Mouse (Mus musculus) kidney, adult 11 months (tissue): ENCODE results near the gene Yipf4.
"Not testable (repeated sequence)": the region's sequence is repeated elsewhere in the genome, so short reads cannot be mapped to it uniquely, and the experiment has no call there.

Experiments used
- DNase-seq: peaks from one replicate; pipeline ENCODE4 v3.0.0; 2022

The Yipf4 gene

GRCm38 (mm10) chr17:74489024-74489900 is at the start of gene Yipf4:
TSS of gene Yipf4 (plus strand) at chr17:74489493.
- DNase-seq, result peak; percentile 98

DNA sequence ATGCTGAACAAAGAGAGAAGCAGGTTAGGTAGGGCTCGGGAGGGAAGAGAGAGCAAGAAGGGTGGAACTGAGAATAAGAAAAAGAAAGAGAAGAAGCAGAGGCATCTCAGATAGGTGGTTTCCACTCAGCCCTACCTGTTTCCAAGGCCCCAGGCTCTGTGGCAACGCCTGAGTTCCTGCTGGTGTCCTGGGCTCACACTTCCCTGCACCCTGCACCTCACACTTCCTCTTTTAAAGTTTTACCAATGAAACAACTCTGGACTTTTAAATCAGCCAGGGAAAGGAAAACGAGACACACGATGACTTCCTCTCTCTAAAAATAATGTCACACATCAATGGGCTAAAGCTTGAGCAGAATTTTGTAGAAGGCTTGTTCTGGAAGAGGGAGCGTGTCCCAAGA is 48.8 kb upstream of the Yipf4 start:
- no peak for DNase-seq

- DNase-seq, result no peak
Measured at GRCm38 (mm10) chr17:74449776-74450175, 39.5 kb upstream of the Yipf4 start.

- DNase-seq, result no peak
Measured at GRCm38 (mm10) chr17:74453928-74454327, 35.4 kb upstream of the Yipf4 start.

DNA sequence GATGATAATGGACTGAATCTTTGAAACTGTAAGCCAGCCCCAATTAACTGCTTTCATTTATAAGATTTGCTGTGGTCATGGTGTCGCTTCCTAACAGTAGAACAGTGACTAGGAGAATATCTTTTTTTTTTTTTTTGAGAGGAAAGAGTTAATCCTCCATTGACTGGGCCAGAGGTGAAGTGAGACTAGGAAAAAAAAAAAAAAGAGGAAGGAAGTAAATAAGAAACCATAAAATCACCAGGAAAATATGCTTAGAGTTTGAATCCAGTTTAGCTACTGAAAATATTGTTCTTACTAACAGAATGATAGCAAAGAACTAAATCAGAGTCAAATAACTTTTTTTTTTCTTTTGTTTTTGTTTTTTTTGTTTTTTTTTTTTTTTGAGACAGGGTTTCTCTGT is 34.6 kb upstream of the Yipf4 start:
- DNase-seq, result no peak

GRCm38 (mm10) chr17:74455426-74455825 is 33.9 kb upstream of the Yipf4 start:
- DNase-seq, result no peak

- DNase-seq, result no peak
Measured at GRCm38 (mm10) chr17:74456825-74457224, 32.5 kb upstream of the Yipf4 start.

GRCm38 (mm10) chr17:74457972-74458677 is 31.2 kb upstream of the Yipf4 start:
- DNase-seq, result no peak

GRCm38 (mm10) chr17:74458711-74459408 is 30.4 kb upstream of the Yipf4 start, which contains the start of gene Nlrc4:
TSS of gene Nlrc4 (minus strand) at chr17:74459142.
- no peak for DNase-seq

DNA sequence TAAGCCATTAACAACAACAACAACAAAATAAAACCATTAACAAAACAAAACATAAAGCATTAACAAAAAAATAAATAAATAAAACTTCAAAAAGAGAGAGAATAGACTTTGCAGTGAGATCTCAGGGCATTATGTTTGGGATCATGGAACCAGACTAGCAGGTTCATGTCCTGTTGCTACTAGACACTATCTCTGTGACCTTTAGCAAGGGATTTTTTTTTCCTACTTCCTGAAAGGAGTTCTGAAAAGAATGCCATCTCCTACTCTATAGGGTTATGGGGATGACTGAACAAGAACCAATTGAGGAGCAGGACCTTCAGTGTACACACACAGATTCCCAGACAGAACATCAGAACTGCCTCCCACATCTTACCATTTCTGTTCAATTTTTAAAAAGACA is 25.8 kb upstream of the Yipf4 start:
- DNase-seq, result no peak

GRCm38 (mm10) chr17:74467981-74468380 is 21.3 kb upstream of the Yipf4 start:
- DNase-seq, result not testable (repeated sequence)

DNA sequence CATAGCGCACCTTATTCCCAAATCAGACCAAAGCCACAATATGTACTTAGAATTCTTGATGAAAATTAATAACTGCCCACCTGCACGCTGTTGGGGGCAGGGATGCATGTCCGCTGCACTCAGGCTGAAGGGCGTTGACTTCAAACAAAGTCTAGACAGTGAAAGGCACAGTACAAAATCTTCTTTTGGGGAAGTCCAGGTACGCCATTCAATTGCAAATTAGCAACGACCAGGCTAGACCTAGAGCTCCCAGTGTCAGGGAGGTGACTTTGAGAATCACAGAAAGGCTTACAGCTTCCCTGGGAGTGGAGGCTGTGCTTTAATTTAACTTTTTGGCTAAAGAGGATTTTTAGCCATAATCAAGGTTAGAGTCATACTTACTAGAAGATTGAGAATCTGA is 19.2 kb upstream of the Yipf4 start:
- DNase-seq, result not testable (repeated sequence)

- DNase-seq, result no peak
Measured at GRCm38 (mm10) chr17:74480361-74481069, 8.8 kb upstream of the Yipf4 start.

GRCm38 (mm10) chr17:74489901-74490220 is 568 bp downstream of the Yipf4 start:
- no peak for DNase-seq

- DNase-seq, result no peak
Measured at GRCm38 (mm10) chr17:74491565-74491964, 2.3 kb downstream of the Yipf4 start.

- no peak for DNase-seq
Measured at GRCm38 (mm10) chr17:74500204-74500603, 10.9 kb downstream of the Yipf4 start.

DNA sequence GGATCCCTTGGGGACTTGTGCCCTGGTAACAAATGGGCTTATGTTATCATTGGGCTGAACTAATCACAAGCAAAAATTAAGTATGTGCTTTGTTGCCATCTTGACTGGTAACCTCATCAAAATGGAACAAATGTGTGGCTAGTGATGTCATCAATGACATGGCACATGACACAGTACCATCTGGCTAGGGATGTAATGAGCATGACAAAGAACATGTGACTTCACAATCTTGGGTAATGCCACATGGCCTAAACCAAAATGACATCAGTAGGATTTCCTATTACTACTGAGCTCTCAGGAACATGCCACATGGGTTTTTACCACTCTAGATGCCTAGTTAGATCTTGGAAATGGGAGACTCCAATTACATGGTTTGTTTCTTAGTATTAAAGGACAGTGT is 11.8 kb downstream of the Yipf4 start:
- no peak for DNase-seq

DNA sequence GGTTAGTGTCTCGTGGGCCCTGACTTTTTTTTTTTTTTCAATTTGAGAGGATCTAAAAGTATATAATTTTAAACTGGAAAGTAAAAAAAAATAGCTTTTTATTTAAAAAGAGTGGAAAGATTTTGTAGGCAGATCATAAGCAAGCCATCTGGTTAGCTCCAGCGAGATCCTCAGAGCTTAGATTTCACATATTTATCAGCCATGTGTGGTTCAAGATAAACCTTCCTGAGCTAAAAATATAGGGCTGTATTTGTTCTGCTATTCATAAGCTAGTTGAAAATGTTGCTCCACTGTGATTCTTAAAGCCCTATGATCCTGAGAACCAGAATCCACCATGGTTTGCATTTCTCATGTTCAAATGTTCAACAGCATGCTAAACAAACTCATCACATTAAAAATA is 18.6 kb downstream of the Yipf4 start:
- DNase-seq, result no peak

DNA sequence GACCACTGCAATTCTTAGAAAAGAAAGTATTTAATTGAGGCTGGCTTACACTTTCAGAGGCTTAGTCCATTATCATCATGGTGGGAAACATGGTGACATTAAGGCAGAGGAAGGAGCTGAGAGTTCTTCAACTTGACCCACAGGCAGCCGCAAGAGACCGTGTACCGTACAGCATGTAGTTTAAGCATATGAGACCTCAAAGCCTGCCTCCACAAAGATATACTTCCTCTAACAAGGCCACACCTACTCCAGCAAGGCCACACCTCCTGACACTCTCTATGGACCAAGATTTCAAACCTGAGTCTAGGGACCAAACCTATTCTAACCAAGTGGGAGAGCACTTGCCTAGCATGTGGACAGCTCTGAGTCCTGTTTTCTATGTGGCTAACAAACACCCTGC is 19.3 kb downstream of the Yipf4 start:
- DNase-seq, result no peak

DNA sequence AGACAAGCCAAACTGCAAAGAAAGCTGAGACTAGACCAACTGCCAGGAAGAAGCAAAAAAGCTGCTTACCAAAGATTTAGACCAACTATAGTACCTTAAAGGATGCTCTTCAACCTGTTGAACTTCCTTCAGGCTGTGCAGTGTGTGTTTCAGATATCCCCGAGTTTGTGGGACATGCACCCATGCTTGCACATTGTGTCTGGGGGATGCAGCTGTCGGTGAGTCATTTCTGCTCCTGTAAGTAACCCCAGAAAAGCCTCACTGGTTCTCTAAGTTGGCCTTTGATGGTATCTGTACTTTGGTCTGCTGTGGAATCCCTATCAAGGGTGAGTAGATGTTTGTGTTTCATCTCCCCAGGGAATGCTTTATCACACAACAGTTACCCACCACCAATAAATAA is 23.0 kb downstream of the Yipf4 start:
- no peak for DNase-seq

DNA sequence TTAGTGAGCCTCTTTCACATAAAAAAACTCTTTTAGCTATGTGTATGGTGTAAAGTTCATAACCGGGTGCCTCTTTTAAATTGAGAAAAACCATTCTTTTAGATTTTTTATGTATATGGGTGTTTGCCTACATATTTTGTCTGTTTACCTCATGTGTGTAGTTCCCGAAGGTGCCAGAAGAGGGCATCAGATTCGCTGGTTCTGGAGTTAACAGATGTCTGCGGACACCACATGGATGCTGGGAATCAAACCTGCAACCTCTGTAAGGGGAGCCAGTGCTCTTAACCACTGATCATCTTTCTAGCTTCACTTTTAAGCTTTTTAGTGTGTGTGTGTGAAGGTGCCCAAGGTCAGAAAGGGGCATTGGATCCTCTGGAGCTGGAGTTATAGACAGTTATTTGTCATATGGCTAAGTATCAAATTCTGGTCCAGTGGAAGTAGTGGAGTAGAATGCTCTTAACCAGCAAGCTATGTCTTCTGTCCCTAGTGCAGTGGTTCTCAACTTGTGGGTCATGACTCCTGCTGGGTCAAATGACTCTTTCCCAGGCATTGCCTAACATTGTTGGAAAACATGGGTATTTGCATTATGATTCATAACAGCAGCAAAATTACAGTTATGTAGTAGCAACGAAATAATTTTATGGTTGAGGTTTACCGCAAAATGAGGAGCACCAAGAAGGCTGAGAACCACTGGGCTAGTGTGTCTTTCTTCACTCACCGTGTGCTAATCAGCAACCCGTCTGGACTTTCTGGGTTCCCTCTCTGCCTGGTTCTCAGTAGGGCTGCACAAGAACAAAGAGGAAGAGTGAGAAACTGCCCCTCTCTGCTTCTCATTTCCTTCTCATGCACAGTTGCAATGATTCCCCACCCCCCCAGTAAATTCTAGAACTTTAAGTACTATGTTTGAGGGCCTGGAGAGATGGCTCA is 33.8 kb downstream of the Yipf4 start:
- DNase-seq, result no peak

GRCm38 (mm10) chr17:74526117-74526516 is 36.8 kb downstream of the Yipf4 start:
- DNase-seq, result no peak
